Mouse (Mus musculus) hindbrain, embryonic 10.5 days (tissue): ENCODE data around the gene 4833439L19Rik. TPM values are rescaled to one million over a fixed set of nuclear protein-coding genes. Genes with fewer than 3 reads are reported as not detected.

ENCODE experiments used
- DNase-seq: peaks from one replicate; pipeline ENCODE4 v3.0.0-alpha.2; 2017; ENCODE audit warnings: low spot score
- H3K27ac ChIP-seq: fragments of 300-500 bp; sonication (generic); 2 replicates; pipeline ENCODE4 v1.5.1; 2016; ENCODE audit warnings: mild to moderate bottlenecking, moderate library complexity
- H3K27me3 ChIP-seq: fragments of 300-500 bp; sonication (generic); 2 replicates; pipeline ENCODE4 v1.6.1; 2016; ENCODE audit warnings: mild to moderate bottlenecking; ENCODE audit not compliant: poor library complexity, insufficient read depth, severe bottlenecking
- H3K36me3 ChIP-seq: fragments of 300-500 bp; sonication (generic); 2 replicates; pipeline ENCODE4 v1.6.1; 2016; ENCODE audit warnings: mild to moderate bottlenecking, moderate library complexity
- H3K4me1 ChIP-seq: fragments of 300-500 bp; sonication (generic); replicated peaks from 2 replicates; pipeline ENCODE4 v1.6.1; 2016; ENCODE audit warnings: mild to moderate bottlenecking
- H3K4me3 ChIP-seq: fragments of 300-500 bp; sonication (generic); 2 replicates; pipeline ENCODE4 v1.5.1; 2016; ENCODE audit warnings: mild to moderate bottlenecking, moderate library complexity
- H3K9me3 ChIP-seq: fragments of 300-500 bp; sonication (generic); 2 replicates; pipeline ENCODE4 v1.6.1; 2016; ENCODE audit warnings: mild to moderate bottlenecking, moderate library complexity
- WGBS: fragments of 180-500 bp; shearing (Covaris S2); methylation state at CpG from one replicate; pipeline ENCODE4 v1.1.7; 2016; 5-methylcytosine and 5-hydroxymethylcytosine counted together
- polyA plus RNA-seq: library from polyadenylated mRNA; unstranded; fragments of >200 nt; fragmentation: Nextera tagmentation; extraction: Ambion mirVana; gene quantifications from 2 replicates; pipeline ENCODE4 v1.2.1, GENCODE M21; 2016

4833439L19Rik gene
- polyA plus RNA-seq, 1 experiment from 2014 or later, result 273 TPM

DNA sequence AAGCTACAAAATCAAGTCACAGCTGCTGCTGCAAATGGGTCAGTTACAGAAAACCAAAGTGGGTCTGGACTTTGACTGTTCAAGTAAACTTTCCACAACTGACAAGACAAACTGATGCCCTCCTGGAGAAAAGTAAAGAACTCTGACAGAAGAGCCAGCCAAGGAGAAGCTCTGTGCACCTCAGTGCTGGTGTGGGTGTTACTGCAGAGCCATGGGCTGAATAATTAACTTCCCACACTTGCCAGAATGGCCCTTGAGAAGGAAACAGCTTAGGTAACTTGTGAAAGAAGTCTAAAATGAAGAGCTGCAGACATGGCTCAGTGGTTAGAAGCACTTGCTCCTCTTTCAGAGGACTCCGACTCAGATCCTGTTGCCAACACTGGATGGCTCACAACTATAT is 7.6 kb downstream of the 4833439L19Rik start:
- H3K36me3 ChIP-seq, result peaks cover 99% of the 10 kb centered on the region
- 96% methylated on average over 1 of the region's 1 CpGs for WGBS
- no peaks in the 10 kb centered on the region for H3K9me3 ChIP-seq
- no peaks in the 10 kb centered on the region for H3K4me1 ChIP-seq
- no peak overlapping the region for H3K4me3 ChIP-seq
- H3K27ac ChIP-seq, result no peak overlapping the region
- no peak for DNase-seq
- H3K27me3 ChIP-seq, result no peaks in the 10 kb centered on the region

DNA sequence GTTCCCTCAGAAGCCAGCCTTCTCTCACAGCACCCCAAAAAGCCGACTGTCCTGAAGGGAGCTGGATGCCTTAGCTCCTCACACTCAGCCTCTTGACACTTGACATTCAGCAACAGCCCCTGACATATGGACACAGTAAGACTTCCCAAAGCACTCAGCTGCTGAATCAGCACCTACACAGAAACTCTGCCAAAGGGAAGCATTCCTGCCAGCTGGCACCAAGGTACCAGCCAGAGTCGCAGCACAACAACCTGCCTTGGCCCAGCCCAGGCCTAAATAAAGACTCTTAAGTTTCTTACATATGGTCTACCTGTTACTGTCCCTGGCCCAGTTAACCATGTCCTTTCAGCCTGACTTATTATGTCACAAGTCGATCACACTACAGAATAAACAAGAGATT is 8.4 kb downstream of the 4833439L19Rik start:
- Histone ChIP-seq H3K4me1 (no peaks in the 10 kb centered on the region), H3K27ac (no peak overlapping the region), H3K27me3 (no peaks in the 10 kb centered on the region), H3K4me3 (no peak overlapping the region), H3K9me3 (no peaks in the 10 kb centered on the region), H3K36me3 (peaks cover 99% of the 10 kb centered on the region)
- WGBS, result 93% methylated on average over 3 of the region's 3 CpGs
- no peak for DNase-seq

DNA sequence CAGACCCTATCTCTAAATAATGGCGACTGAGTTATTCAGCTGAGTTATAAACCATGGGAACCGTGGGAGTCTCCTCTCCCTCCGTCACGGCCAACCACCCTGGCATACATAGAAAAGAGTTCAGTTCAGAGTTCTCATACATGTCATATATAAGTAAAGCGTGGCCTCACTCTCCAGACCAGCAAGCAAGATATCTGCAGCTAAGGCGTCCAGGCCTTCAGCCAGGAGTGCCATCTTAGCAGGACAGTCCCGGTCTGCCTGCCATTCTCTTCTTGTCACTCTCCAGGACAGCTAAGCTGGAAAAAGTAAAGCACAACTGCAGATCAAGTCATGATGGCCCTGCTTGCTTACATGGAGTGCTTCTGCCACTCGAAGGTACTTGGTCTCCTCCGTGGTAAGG is 9.1 kb downstream of the 4833439L19Rik start:
- Histone ChIP-seq H3K4me1 (no peaks in the 10 kb centered on the region), H3K27ac (no peak overlapping the region), H3K9me3 (no peaks in the 10 kb centered on the region), H3K36me3 (peaks cover 99% of the 10 kb centered on the region), H3K4me3 (no peak overlapping the region), H3K27me3 (no peaks in the 10 kb centered on the region)
- 94% methylated on average over 9 of the region's 9 CpGs for WGBS
- DNase-seq, result no peak

DNA sequence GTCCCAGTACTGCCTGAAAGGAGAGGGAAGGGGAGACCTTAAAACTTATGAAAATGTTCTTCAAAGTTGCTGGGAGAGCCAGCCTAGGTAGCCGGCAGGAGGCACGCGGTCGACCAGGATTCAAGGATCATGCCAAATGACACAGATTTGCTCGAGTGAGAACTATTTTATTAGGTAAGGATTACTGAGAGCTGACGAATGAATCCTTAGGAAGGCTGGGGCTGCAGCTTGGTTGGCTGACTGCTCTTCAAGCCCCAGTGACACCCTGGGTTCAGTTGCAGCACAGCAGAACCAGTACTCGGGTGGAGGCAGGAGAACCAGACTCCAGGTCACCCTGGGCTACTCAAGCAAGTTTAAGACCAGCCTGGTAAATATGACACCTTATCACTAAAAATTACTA is 17.2 kb downstream of the 4833439L19Rik start:
- Histone ChIP-seq H3K4me3 (no peak overlapping the region), H3K36me3 (peaks cover 81% of the 10 kb centered on the region), H3K27me3 (no peaks in the 10 kb centered on the region), H3K9me3 (no peaks in the 10 kb centered on the region), H3K27ac (no peak overlapping the region), H3K4me1 (no peaks in the 10 kb centered on the region)
- 88% methylated on average over 7 of the region's 7 CpGs for WGBS
- DNase-seq, result no peak

DNA sequence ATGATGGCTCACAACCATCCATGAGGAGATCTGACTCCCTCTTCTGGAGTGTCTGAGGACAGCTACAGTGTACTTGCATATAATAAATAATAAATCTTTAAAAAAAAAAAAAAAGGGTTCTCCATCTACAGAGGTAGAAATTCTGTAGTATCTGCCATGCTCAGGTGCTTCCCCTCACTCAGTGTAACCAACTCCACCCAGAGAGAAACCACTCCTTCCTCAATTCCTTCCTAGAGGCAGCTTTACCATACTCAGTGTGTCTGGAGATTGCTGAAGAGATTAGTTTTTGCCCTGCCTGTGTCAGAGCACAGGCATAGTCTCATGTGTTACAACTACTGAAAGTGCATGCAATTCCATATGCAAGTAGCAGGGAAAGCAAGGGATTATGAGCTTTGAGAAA is 33.1 kb downstream of the 4833439L19Rik start:
- no peak for DNase-seq
- Histone ChIP-seq H3K4me3 (no peak overlapping the region), H3K36me3 (peaks cover 81% of the 10 kb centered on the region), H3K27ac (no peak overlapping the region), H3K9me3 (no peaks in the 10 kb centered on the region), H3K4me1 (no peaks in the 10 kb centered on the region), H3K27me3 (no peaks in the 10 kb centered on the region)

GRCm38 (mm10) chr13:54527140-54527539 is 38.1 kb downstream of the 4833439L19Rik start:
- Histone ChIP-seq H3K27ac (no peak overlapping the region), H3K9me3 (no peaks in the 10 kb centered on the region), H3K4me3 (no peak overlapping the region), H3K4me1 (no peaks in the 10 kb centered on the region), H3K36me3 (peaks cover 78% of the 10 kb centered on the region), H3K27me3 (no peaks in the 10 kb centered on the region)
- 90% methylated on average over 6 of the region's 6 CpGs for WGBS
- DNase-seq, result no peak

DNA sequence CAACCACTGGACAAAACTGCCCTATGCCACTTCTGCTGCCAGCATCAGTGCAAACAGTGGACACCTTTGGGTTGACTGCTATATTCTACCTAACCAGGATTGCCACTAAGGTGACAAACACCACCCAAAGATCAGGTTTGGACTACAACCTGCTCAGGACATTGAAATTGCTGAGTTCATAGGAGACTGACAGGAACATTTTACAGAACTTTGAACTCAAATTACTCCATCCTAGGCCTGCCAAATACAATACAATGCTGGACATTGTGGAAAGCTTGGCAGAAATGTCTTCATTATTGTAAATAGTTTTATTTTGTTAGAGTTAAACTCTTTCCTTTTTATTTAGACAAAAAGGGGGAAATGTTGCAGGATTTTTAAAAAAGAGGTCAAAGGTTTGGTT is 44.1 kb downstream of the 4833439L19Rik start:
- no peak overlapping the region for H3K4me3 ChIP-seq
- no peak for DNase-seq
- H3K4me1 ChIP-seq, result no peaks in the 10 kb centered on the region
- peaks cover 27% of the 10 kb centered on the region for H3K36me3 ChIP-seq
- H3K27me3 ChIP-seq, result no peaks in the 10 kb centered on the region
- no peak overlapping the region for H3K27ac ChIP-seq
- H3K9me3 ChIP-seq, result no peaks in the 10 kb centered on the region

- no peak overlapping the region for H3K27ac ChIP-seq
- no peaks in the 10 kb centered on the region for H3K27me3 ChIP-seq
- DNase-seq, result no peak
- H3K4me3 ChIP-seq, result no peak overlapping the region
- peaks cover 7% of the 10 kb centered on the region; the same call in 1 of the 2 replicates for H3K9me3 ChIP-seq
- H3K4me1 ChIP-seq, result no peaks in the 10 kb centered on the region
- WGBS, result 90% methylated on average over 4 of the region's 4 CpGs
- H3K36me3 ChIP-seq, result peaks cover 26% of the 10 kb centered on the region
Measured at GRCm38 (mm10) chr13:54520221-54520620, 45.0 kb downstream of the 4833439L19Rik start.

- H3K27ac ChIP-seq, result no peak overlapping the region
- H3K4me3 ChIP-seq, result no peak overlapping the region
- H3K4me1 ChIP-seq, result peaks cover 23% of the 10 kb centered on the region
- DNase-seq, result no peak
- 0 out of 2 replicates have a peak, but pooled peaks cover 6% of the 10 kb centered on the region for H3K36me3 ChIP-seq
- peaks cover 14% of the 10 kb centered on the region; the same call in 1 of the 2 replicates for H3K27me3 ChIP-seq
- H3K9me3 ChIP-seq, result no peaks in the 10 kb centered on the region
- WGBS, result 89% methylated on average over 1 of the region's 1 CpGs
Measured at GRCm38 (mm10) chr13:54505920-54506319, 59.3 kb downstream of the 4833439L19Rik start.

- Histone ChIP-seq H3K27ac (peak overlapping the region; percentile 91), H3K9me3 (no peaks in the 10 kb centered on the region), H3K4me3 (peak overlapping the region; percentile 73), H3K4me1 (peaks cover 23% of the 10 kb centered on the region), H3K36me3 (0 out of 2 replicates have a peak, but pooled peaks cover 5% of the 10 kb centered on the region), H3K27me3 (peaks cover 14% of the 10 kb centered on the region; the same call in 1 of the 2 replicates)
- 40% methylated on average over 7 of the region's 7 CpGs for WGBS
- peak; percentile 6 for DNase-seq
Measured at GRCm38 (mm10) chr13:54504611-54505260, 60.5 kb downstream of the 4833439L19Rik start.

DNA sequence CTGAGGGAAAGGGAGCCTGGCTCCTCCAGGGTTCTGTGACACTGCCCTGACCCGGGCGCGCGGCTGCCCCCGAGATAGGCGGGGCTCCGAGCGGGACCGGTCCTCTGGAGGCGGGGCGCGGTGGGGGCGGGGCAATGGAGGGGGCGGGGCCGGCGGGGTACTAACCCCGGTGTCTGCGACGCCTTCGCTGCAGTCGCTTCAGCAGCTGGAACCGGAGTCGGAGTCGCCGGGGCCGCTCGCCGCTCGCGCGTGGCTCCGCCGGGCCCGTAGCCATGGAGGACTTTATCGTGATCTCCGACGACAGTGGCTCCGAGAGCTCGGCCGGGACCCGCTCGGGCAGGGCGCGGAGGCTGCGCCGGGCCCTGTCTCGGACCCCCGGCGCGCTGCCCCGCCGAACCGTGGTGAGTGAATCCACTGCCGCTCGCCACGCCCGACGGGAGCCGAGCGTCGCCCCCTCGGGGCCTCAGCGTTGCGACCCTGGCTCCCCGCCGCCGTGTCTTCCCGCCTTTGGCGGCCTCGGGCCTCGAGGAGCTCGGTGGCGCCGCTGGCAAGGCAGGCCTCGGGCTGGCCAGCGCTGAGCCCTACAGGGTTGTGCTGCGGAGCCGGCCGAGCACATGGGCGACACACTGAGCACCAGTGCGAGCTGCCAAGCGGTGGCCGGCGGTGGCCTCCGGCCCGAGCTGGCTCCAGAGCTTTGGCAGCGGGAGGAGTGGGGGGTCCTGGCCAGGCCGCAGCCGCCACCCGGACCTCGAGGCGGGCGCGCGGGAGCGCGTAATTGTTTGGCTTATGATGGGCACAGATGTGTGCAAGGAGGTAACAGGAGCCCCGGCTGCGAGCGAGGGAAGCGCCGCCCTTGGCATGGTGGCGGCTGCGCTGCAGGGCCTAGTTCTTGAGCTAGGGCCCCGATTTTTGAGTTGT is 61.4 kb downstream of the 4833439L19Rik start, which contains the start of gene Simc1:
Simc1 (plus strand) TSS at position 176 of the 918 bp plus-strand sequence.
- H3K4me3 ChIP-seq, result peak within 1 kb of the TSS; percentile 73
- peaks cover 23% of the 10 kb centered on the region for H3K4me1 ChIP-seq
- H3K27me3 ChIP-seq, result peaks cover 14% of the 10 kb centered on the region; the same call in 1 of the 2 replicates
- 0 out of 2 replicates have a peak, but pooled peaks cover 5% of the 10 kb centered on the region for H3K36me3 ChIP-seq
- no peaks in the 10 kb centered on the region for H3K9me3 ChIP-seq
- DNase-seq, result peak; percentile 87
- WGBS, result under 1% methylated on average over 105 of the region's 105 CpGs
- H3K27ac ChIP-seq, result peak within 1 kb of the TSS; percentile 91

DNA sequence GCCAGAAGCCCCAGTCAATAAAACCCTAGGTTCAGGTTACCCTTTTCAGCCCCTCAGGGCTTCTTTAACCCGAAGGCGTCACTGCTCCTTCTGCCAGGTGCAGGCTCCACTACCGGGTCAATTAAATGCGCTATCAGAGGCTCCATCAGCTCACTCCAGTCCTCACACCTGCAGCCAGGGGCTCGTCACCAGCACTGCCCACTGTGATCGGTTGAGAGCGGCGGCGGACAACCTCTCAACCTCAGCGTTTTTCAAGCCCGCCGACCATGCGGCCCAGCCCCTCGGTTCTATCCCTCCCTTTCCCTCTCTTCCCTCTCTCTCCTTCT is 62.0 kb downstream of the 4833439L19Rik start:
- WGBS, result under 1% methylated on average over 14 of the region's 14 CpGs

More for the DNA sequence above, 62.0 kb downstream of the 4833439L19Rik start:
- Histone ChIP-seq H3K36me3 (0 out of 2 replicates have a peak, but pooled peaks cover 5% of the 10 kb centered on the region), H3K27ac (peak overlapping the region; percentile 91), H3K9me3 (no peaks in the 10 kb centered on the region), H3K4me1 (peaks cover 23% of the 10 kb centered on the region), H3K27me3 (peaks cover 14% of the 10 kb centered on the region; the same call in 1 of the 2 replicates), H3K4me3 (peak overlapping the region; percentile 73)
- no peak for DNase-seq
